Mouse (Mus musculus) CD4-positive helper T cell, adult 2 months (primary cell): Measurements from ENCODE around the gene Aff3.

Experiments used
- DNase-seq: peaks from one replicate; pipeline ENCODE4 v3.0.0-alpha.2; 2012; ENCODE audit warnings: low read depth, missing footprints, low spot score

Aff3 gene

GRCm38 (mm10) chr1:38288716-38289115 lies 376.0 kb downstream of the Aff3 start:
- no peak for DNase-seq

- DNase-seq: no peak
Observed at GRCm38 (mm10) chr1:38286551-38286950, 378.2 kb downstream of the Aff3 start.

GRCm38 (mm10) chr1:38280549-38280948 lies 384.2 kb downstream of the Aff3 start:
- DNase-seq: no peak

GRCm38 (mm10) chr1:38271312-38271711 lies 393.4 kb downstream of the Aff3 start:
- DNase-seq: no peak

GRCm38 (mm10) chr1:38268246-38269042 lies 396.3 kb downstream of the Aff3 start:
- DNase-seq: no peak

- DNase-seq: no peak
Observed at GRCm38 (mm10) chr1:38263251-38263650, 401.5 kb downstream of the Aff3 start.

- no peak for DNase-seq
Observed at GRCm38 (mm10) chr1:38262362-38263154, 402.2 kb downstream of the Aff3 start.

GRCm38 (mm10) chr1:38261076-38261475 lies 403.7 kb downstream of the Aff3 start:
- no peak for DNase-seq

- no peak for DNase-seq
Observed at GRCm38 (mm10) chr1:38259541-38260338, 405.0 kb downstream of the Aff3 start.

GRCm38 (mm10) chr1:38254426-38254825 lies 410.3 kb downstream of the Aff3 start:
- no peak for DNase-seq

- DNase-seq: peak; percentile 37
Observed at GRCm38 (mm10) chr1:38252766-38253079, 412.0 kb downstream of the Aff3 start.

GRCm38 (mm10) chr1:38252031-38252765 lies 412.6 kb downstream of the Aff3 start:
- no peak for DNase-seq

- DNase-seq: no peak
Observed at GRCm38 (mm10) chr1:38251448-38251847, 413.3 kb downstream of the Aff3 start.

GRCm38 (mm10) chr1:38250246-38250645 lies 414.5 kb downstream of the Aff3 start:
- DNase-seq: no peak

GRCm38 (mm10) chr1:38249561-38249960 lies 415.2 kb downstream of the Aff3 start:
- no peak for DNase-seq

- DNase-seq: no peak
Observed at GRCm38 (mm10) chr1:38248027-38248426, 416.7 kb downstream of the Aff3 start.

GRCm38 (mm10) chr1:38242559-38242958 lies 422.2 kb downstream of the Aff3 start:
- no peak for DNase-seq

GRCm38 (mm10) chr1:38241801-38242200 lies 423.0 kb downstream of the Aff3 start:
- DNase-seq: no peak

GRCm38 (mm10) chr1:38241221-38241666 lies 423.5 kb downstream of the Aff3 start:
- no peak for DNase-seq

GRCm38 (mm10) chr1:38240438-38241220 lies 424.1 kb downstream of the Aff3 start:
- no peak for DNase-seq

- no peak for DNase-seq
Observed at GRCm38 (mm10) chr1:38239516-38239915, 425.2 kb downstream of the Aff3 start.
